Mouse (Mus musculus) midbrain, embryonic 14.5 days (tissue): ENCODE results near the gene B4gat1. TPM values are rescaled to one million over a fixed set of nuclear protein-coding genes. Genes with fewer than 3 reads are reported as not detected.

Experiments used
- polyA plus RNA-seq: library from polyadenylated mRNA; unstranded; fragments of >200 nt; fragmentation: Nextera tagmentation; extraction: Ambion mirVana; gene quantifications from 2 replicates; pipeline ENCODE4 v1.2.1, GENCODE M21; 2014

Gene B4gat1
- polyA plus RNA-seq, 1 experiment from 2014 or later: 69.7 TPM

Other genes with a start within 250 kb of the B4gat1 start
- 101 and 113 TPM in 2 replicates for gene Rbm4, start 244.9 kb upstream of the B4gat1 start, polyA plus RNA-seq
- 12.7 and 14.4 TPM in 2 replicates for gene Gm21992, start 227.2 kb upstream of the B4gat1 start, polyA plus RNA-seq
- 62.0 and 68.9 TPM in 2 replicates for gene Rbm14, start 227.2 kb upstream of the B4gat1 start, polyA plus RNA-seq
- 36.5 and 41.4 TPM in 2 replicates for gene Ccs, start 199.5 kb upstream of the B4gat1 start, polyA plus RNA-seq
- 0.49 and 0.63 TPM in 2 replicates for gene Ccdc87, start 199.5 kb upstream of the B4gat1 start, polyA plus RNA-seq
- gene Ctsf, start 183.7 kb upstream of the B4gat1 start, polyA plus RNA-seq: 57.3 and 63.7 TPM in 2 replicates
- gene Actn3, start 160.9 kb upstream of the B4gat1 start, polyA plus RNA-seq: 2.1 and 3.1 TPM in 2 replicates
- 18.2 and 19.4 TPM in 2 replicates for gene Zdhhc24, start 160.2 kb upstream of the B4gat1 start, polyA plus RNA-seq
- gene Bbs1, start 132.2 kb upstream of the B4gat1 start, polyA plus RNA-seq: 8.9 and 17.9 TPM in 2 replicates
- gene Dpp3, start 110.5 kb upstream of the B4gat1 start, polyA plus RNA-seq: 102 and 103 TPM in 2 replicates
- 10.7 and 12.2 TPM in 2 replicates for gene Peli3, start 95.7 kb upstream of the B4gat1 start, polyA plus RNA-seq
- gene Mrpl11, start 76.7 kb upstream of the B4gat1 start, polyA plus RNA-seq: 117 and 122 TPM in 2 replicates
- 0.24 and 0.58 TPM in 2 replicates for gene Npas4, start 48.5 kb upstream of the B4gat1 start, polyA plus RNA-seq
- gene Slc29a2, start 15.0 kb upstream of the B4gat1 start, polyA plus RNA-seq: 6.2 and 8.7 TPM in 2 replicates
- gene AC124502.3, start 65 bp downstream of the B4gat1 start, polyA plus RNA-seq: 1.5 and 1.6 TPM in 2 replicates
- gene Brms1, start 2.5 kb downstream of the B4gat1 start, polyA plus RNA-seq: 32.0 and 39.0 TPM in 2 replicates
- 0.58 and 1.6 TPM in 2 replicates for gene Rin1, start 11.7 kb downstream of the B4gat1 start, polyA plus RNA-seq
- gene Cd248, start 29.3 kb downstream of the B4gat1 start, polyA plus RNA-seq: 6.2 and 20.4 TPM in 2 replicates
- 8.3 and 15.7 TPM in 2 replicates for gene Tmem151a, start 46.7 kb downstream of the B4gat1 start, polyA plus RNA-seq
- gene Yif1a, start 49.7 kb downstream of the B4gat1 start, polyA plus RNA-seq: 62.2 and 62.7 TPM in 2 replicates
- 518 and 616 TPM in 2 replicates for gene Cnih2, start 59.7 kb downstream of the B4gat1 start, polyA plus RNA-seq
- gene Rab1b, start 68.2 kb downstream of the B4gat1 start, polyA plus RNA-seq: 227 and 228 TPM in 2 replicates
- gene Klc2, start 79.7 kb downstream of the B4gat1 start, polyA plus RNA-seq: 52.5 and 59.0 TPM in 2 replicates
- 42.4 and 48.4 TPM in 2 replicates for gene Pacs1, start 234.3 kb downstream of the B4gat1 start, polyA plus RNA-seq